Mouse (Mus musculus) testis, adult 2 months (tissue): ENCODE measurements around the gene Ccnd1. TPM values are rescaled to one million over a fixed set of nuclear protein-coding genes. Genes with fewer than 3 reads are reported as not detected.

Experiments
- H3K27ac ChIP-seq: fragments of 200-500 bp; 2 replicates; pipeline ENCODE4 v1.5.1; 2012; ENCODE audit warnings: low read depth, low read length; ENCODE audit not compliant: control insufficient read depth, insufficient read depth
- H3K27me3 ChIP-seq: fragments of 200-500 bp; 2 replicates; pipeline ENCODE4 v1.6.1; 2012; ENCODE audit warnings: mild to moderate bottlenecking, low read length, moderate library complexity; ENCODE audit not compliant: control insufficient read depth, insufficient read depth
- H3K36me3 ChIP-seq: fragments of 200-500 bp; 2 replicates; pipeline ENCODE4 v1.6.1; 2012; ENCODE audit warnings: mild to moderate bottlenecking, low read length; ENCODE audit not compliant: control insufficient read depth, insufficient read depth
- H3K4me1 ChIP-seq: fragments of 200-500 bp; 2 replicates; pipeline ENCODE4 v1.6.1; 2012; ENCODE audit warnings: low read length; ENCODE audit not compliant: control insufficient read depth, insufficient read depth
- H3K4me3 ChIP-seq: fragments of 200-500 bp; 2 replicates; pipeline ENCODE4 v1.5.1; 2012; ENCODE audit warnings: low read depth, mild to moderate bottlenecking, low read length, moderate library complexity, mixed read lengths; ENCODE audit not compliant: control insufficient read depth
- CTCF ChIP-seq: fragments of 200-500 bp; IDR thresholded peaks from 2 replicates; pipeline ENCODE4 v1.5.1; 2012; ENCODE audit warnings: low read depth, mild to moderate bottlenecking, inconsistent platforms, low read length, moderate library complexity; ENCODE audit not compliant: control insufficient read depth, insufficient read depth, insufficient replicate concordance
- POLR2A ChIP-seq: fragments of 200-500 bp; IDR thresholded peaks from 2 replicates; pipeline ENCODE4 v1.6.1; 2012; ENCODE audit warnings: low read depth, mild to moderate bottlenecking, inconsistent platforms, low read length, moderate library complexity; ENCODE audit not compliant: control insufficient read depth
- polyA plus RNA-seq: library from polyadenylated mRNA; depleted of rRNA; stranded (reverse); fragments of >200 nt; gene quantifications from 2 replicates; pipeline ENCODE4 v1.2.3, GENCODE M21; 2012

Gene Ccnd1
- polyA plus RNA-seq, 1 experiment: 4.2 TPM

GRCm38 (mm10) chr7:144943254-144943653 is 3.5 kb upstream of the Ccnd1 start:
- peak overlapping the region; percentile 78 for H3K4me3 ChIP-seq
- peaks cover 2% of the 10 kb centered on the region; the same call in 1 of the 2 replicates for H3K27me3 ChIP-seq
- peak overlapping the region; percentile 34; the same call in 1 of the 2 replicates for H3K27ac ChIP-seq
- TF ChIP-seq CTCF: no peak
- TF ChIP-seq POLR2A: 0 out of 2 replicates have a peak, but pooled peaks have one; percentile 31
- H3K4me1 ChIP-seq: peaks cover 39% of the 10 kb centered on the region
- no peaks in the 10 kb centered on the region for H3K36me3 ChIP-seq

GRCm38 (mm10) chr7:144942744-144943135 is 3.0 kb upstream of the Ccnd1 start:
- peaks cover 42% of the 10 kb centered on the region for H3K4me1 ChIP-seq
- TF ChIP-seq CTCF (no peak), POLR2A (no peak)
- H3K27me3 ChIP-seq: peaks cover 2% of the 10 kb centered on the region; the same call in 1 of the 2 replicates
- H3K4me3 ChIP-seq: peak overlapping the region; percentile 78
- peak overlapping the region; percentile 44 for H3K27ac ChIP-seq
- no peaks in the 10 kb centered on the region for H3K36me3 ChIP-seq

- peaks cover 45% of the 10 kb centered on the region for H3K4me1 ChIP-seq
- peak overlapping the region; percentile 44 for H3K27ac ChIP-seq
- H3K4me3 ChIP-seq: peak overlapping the region; percentile 33
- no peak for TF ChIP-seq CTCF
- no peak for TF ChIP-seq POLR2A
- no peaks in the 10 kb centered on the region for H3K36me3 ChIP-seq
- H3K27me3 ChIP-seq: peaks cover 2% of the 10 kb centered on the region; the same call in 1 of the 2 replicates
These were observed 2.5 kb upstream of the Ccnd1 start for GRCm38 (mm10) chr7:144942071-144942743.

GRCm38 (mm10) chr7:144941242-144941831 is 1.6 kb upstream of the Ccnd1 start:
- peak overlapping the region; percentile 73 for H3K27ac ChIP-seq
- peaks cover 45% of the 10 kb centered on the region for H3K4me1 ChIP-seq
- H3K4me3 ChIP-seq: peak overlapping the region; percentile 80
- H3K27me3 ChIP-seq: peaks cover 2% of the 10 kb centered on the region; the same call in 1 of the 2 replicates
- no peaks in the 10 kb centered on the region for H3K36me3 ChIP-seq
- TF ChIP-seq CTCF (no peak), POLR2A (no peak)

GRCm38 (mm10) chr7:144940585-144940984 is 860 bp upstream of the Ccnd1 start:
- Histone ChIP-seq H3K27me3 (peaks cover 2% of the 10 kb centered on the region; the same call in 1 of the 2 replicates), H3K27ac (no peak overlapping the region), H3K4me1 (peaks cover 48% of the 10 kb centered on the region), H3K36me3 (no peaks in the 10 kb centered on the region), H3K4me3 (no peak overlapping the region; the same call in 1 of the 2 replicates)
- TF ChIP-seq POLR2A: no peak

- Histone ChIP-seq H3K4me3 (peak overlapping the region; percentile 50), H3K27ac (peak overlapping the region; percentile 83), H3K27me3 (peaks cover 2% of the 10 kb centered on the region; the same call in 1 of the 2 replicates), H3K36me3 (no peaks in the 10 kb centered on the region), H3K4me1 (peaks cover 48% of the 10 kb centered on the region)
- no peak for TF ChIP-seq CTCF
- no peak for TF ChIP-seq POLR2A
These were observed 362 bp upstream of the Ccnd1 start for GRCm38 (mm10) chr7:144940003-144940571.

GRCm38 (mm10) chr7:144938661-144939343 is 923 bp downstream of the Ccnd1 start:
- Histone ChIP-seq H3K4me3 (peak overlapping the region; percentile 80), H3K27ac (peak overlapping the region; percentile 62), H3K4me1 (peaks cover 45% of the 10 kb centered on the region), H3K36me3 (no peaks in the 10 kb centered on the region), H3K27me3 (peaks cover 2% of the 10 kb centered on the region; the same call in 1 of the 2 replicates)
- TF ChIP-seq CTCF: no peak
- TF ChIP-seq POLR2A: no peak
